Mouse (Mus musculus) CH12.LX (cell line): Measurements from ENCODE around the gene Chst11. TPM values are rescaled to one million over a fixed set of nuclear protein-coding genes. Genes with fewer than 3 reads are reported as not detected.

Experiments used
- DNase-seq: peaks from one replicate; pipeline ENCODE4 v3.0.0-alpha.2; 2013; ENCODE audit errors: extremely low read depth
- H3K27ac ChIP-seq: 2 replicates; pipeline ENCODE4 v1.5.1; 2012; ENCODE audit warnings: low read depth, mild to moderate bottlenecking, control low read depth, moderate library complexity; ENCODE audit not compliant: insufficient read depth
- H3K27me3 ChIP-seq: replicated peaks from 2 replicates; pipeline ENCODE3; 2012; ENCODE audit warnings: inconsistent platforms
- H3K36me3 ChIP-seq, 2 experiments: replicated peaks in 1 of 2; 2 replicates each; pipeline versions ENCODE3 to v1.6.1; 2012; ENCODE audit warnings: inconsistent platforms in 1 of 2, low read length in 1 of 2, mild to moderate bottlenecking in 1 of 2, mixed read lengths in 1 of 2, moderate library complexity in 1 of 2; ENCODE audit not compliant: control insufficient read depth in 1 of 2, insufficient read depth in 1 of 2
- H3K4me1 ChIP-seq, 2 experiments: 2 replicates each; pipeline ENCODE4 v1.6.1; 2012; ENCODE audit warnings: inconsistent platforms in 1 of 2, moderate library complexity in 1 of 2; ENCODE audit not compliant: insufficient read depth in 2 of 2, control insufficient read depth in 1 of 2
- H3K4me2 ChIP-seq: 2 replicates; pipeline ENCODE4 v1.6.1; 2012; ENCODE audit warnings: low read depth, mild to moderate bottlenecking, control low read depth; ENCODE audit not compliant: poor library complexity, insufficient read depth, severe bottlenecking
- H3K4me3 ChIP-seq, 3 experiments: fragments of 150-350 bp in 1 of 3; sonication (generic) in 1 of 3; replicated peaks in 1 of 3; 2 replicates each; pipeline versions ENCODE3 to v1.5.1; 2011 to 2012; ENCODE audit warnings: low read depth in 2 of 3, low read length in 2 of 3, mild to moderate bottlenecking in 2 of 3, moderate library complexity in 2 of 3, control low read depth in 1 of 3, improper control_type of control experiment in 1 of 3, inconsistent platforms in 1 of 3, mixed read lengths in 1 of 3; ENCODE audit not compliant: poor library complexity in 1 of 3
- H3K79me2 ChIP-seq: replicated peaks from 2 replicates; pipeline ENCODE4 v1.6.1; 2012; ENCODE audit warnings: mild to moderate bottlenecking, moderate library complexity; ENCODE audit not compliant: control insufficient read depth, poor library complexity, insufficient read depth, severe bottlenecking; ENCODE audit errors: extremely low read depth
- H3K9ac ChIP-seq: 2 replicates; pipeline ENCODE4 v1.6.1; 2012; ENCODE audit warnings: low read depth, mild to moderate bottlenecking, control low read depth, moderate library complexity; ENCODE audit not compliant: insufficient read depth
- H3K9me3 ChIP-seq: replicated peaks from 2 replicates; pipeline ENCODE3; 2012; ENCODE audit warnings: low read length, inconsistent platforms, mixed read lengths
- BHLHE40 ChIP-seq: IDR thresholded peaks from 2 replicates; pipeline ENCODE4 v1.6.1; 2011; ENCODE audit warnings: mild to moderate bottlenecking, low read depth, low read length, improper control_type of control experiment
- CTCF ChIP-seq, 2 experiments: IDR thresholded peaks in 1 of 2; conservative IDR thresholded peaks in 1 of 2; 2 replicates each; pipeline ENCODE4 v1.5.1; 2011 to 2012; ENCODE audit warnings: low read depth in 2 of 2, low read length in 2 of 2, improper control_type of control experiment in 1 of 2, inconsistent platforms in 1 of 2, mild to moderate bottlenecking in 1 of 2, moderate library complexity in 1 of 2
- E2F4 ChIP-seq: IDR thresholded peaks from 2 replicates; pipeline ENCODE4 v1.6.1; 2011; ENCODE audit warnings: low read depth, low read length, improper control_type of control experiment; ENCODE audit not compliant: insufficient replicate concordance
- ELF1 ChIP-seq: IDR thresholded peaks from 2 replicates; pipeline ENCODE4 v1.6.1; 2014; ENCODE audit warnings: low read depth, mild to moderate bottlenecking, inconsistent platforms, low read length, improper control_type of control experiment
- EP300 ChIP-seq: IDR thresholded peaks from 2 replicates; pipeline ENCODE4 v1.6.1; 2011; ENCODE audit warnings: low read length, improper control_type of control experiment
- ETS1 ChIP-seq: conservative IDR thresholded peaks from 2 replicates; pipeline ENCODE4 v1.6.1; 2012; ENCODE audit warnings: low read depth, mild to moderate bottlenecking, inconsistent platforms, low read length, improper control_type of control experiment, moderate library complexity
- GABPA ChIP-seq: IDR thresholded peaks from 2 replicates; pipeline ENCODE4 v1.6.1; 2012; ENCODE audit warnings: low read depth, low read length, improper control_type of control experiment, inconsistent platforms; ENCODE audit not compliant: insufficient replicate concordance
- HCFC1 ChIP-seq: IDR thresholded peaks from 2 replicates; pipeline ENCODE4 v1.6.1; 2012; ENCODE audit warnings: low read depth, mild to moderate bottlenecking, inconsistent platforms, low read length, improper control_type of control experiment
- IRF4 ChIP-seq: IDR thresholded peaks from 2 replicates; pipeline ENCODE4 v1.6.1; 2014; ENCODE audit warnings: low read depth, mild to moderate bottlenecking, inconsistent platforms, low read length, improper control_type of control experiment
- MAFK ChIP-seq: IDR thresholded peaks from 2 replicates; pipeline ENCODE4 v1.6.1; 2011; ENCODE audit warnings: low read length, improper control_type of control experiment; ENCODE audit not compliant: insufficient replicate concordance
- MAX ChIP-seq: IDR thresholded peaks from 2 replicates; pipeline ENCODE4 v1.6.1; 2011; ENCODE audit warnings: low read length, improper control_type of control experiment
- PAX5 ChIP-seq: IDR thresholded peaks from 2 replicates; pipeline ENCODE4 v1.6.1; 2012; ENCODE audit warnings: low read length, inconsistent platforms, mixed read lengths
- POLR2AphosphoS2 ChIP-seq: IDR thresholded peaks from 2 replicates; pipeline ENCODE4 v1.6.1; 2011; ENCODE audit warnings: low read depth, low read length, improper control_type of control experiment
- UBTF ChIP-seq: IDR thresholded peaks from 2 replicates; pipeline ENCODE4 v1.6.1; 2012; ENCODE audit warnings: low read depth, mild to moderate bottlenecking, inconsistent platforms, low read length, improper control_type of control experiment, moderate library complexity
- ZKSCAN1 ChIP-seq: IDR thresholded peaks from 2 replicates; pipeline ENCODE4 v1.6.1; 2012; ENCODE audit warnings: low read depth, inconsistent platforms, low read length, improper control_type of control experiment, borderline replicate concordance
- ZMIZ1 ChIP-seq: IDR thresholded peaks from 2 replicates; pipeline ENCODE4 v1.6.1; 2012; ENCODE audit warnings: low read depth, mild to moderate bottlenecking, inconsistent platforms, low read length, improper control_type of control experiment
- dilution Hi-C: fragments of 300-500 bp; cut with MboI; formaldehyde crosslinking; loops from 2 replicates; pipeline ENCODE4 v1.14.3; 2020; ENCODE audit warnings: low sequenced_read_pairs; ENCODE audit not compliant: extremely low pct_unique_long_range_greater_than_20kb, extremely low pct_ligation_motif_present
- in situ Hi-C: fragments of 300-500 bp; cut with MboI; formaldehyde crosslinking; loops from 3 replicates; pipeline ENCODE4 v1.14.3; 2019; ENCODE audit warnings: low sequenced_read_pairs, low pct_ligation_motif_present, low pct_unique_long_range_greater_than_20kb, mixed read lengths
- polyA plus RNA-seq: library from polyadenylated mRNA; unstranded; fragments of >175 nt; gene quantifications from 2 replicates; pipeline ENCODE4 v1.2.1, GENCODE M21; 2012; ENCODE audit warnings: low read depth; ENCODE audit not compliant: insufficient read length
- total RNA-seq, 2 experiments: library from RNA; depleted of rRNA; stranded (reverse); fragments of 300-350 nt in 1 of 2; fragments of >200 nt in 1 of 2; gene quantifications; 2 replicates each; pipeline ENCODE4 v1.2.3; 2012 to 2014

Chst11 gene
- total and polyA plus RNA-seq, 3 experiments: 3.6 to 5.3 (median 4.5) TPM

DNA sequence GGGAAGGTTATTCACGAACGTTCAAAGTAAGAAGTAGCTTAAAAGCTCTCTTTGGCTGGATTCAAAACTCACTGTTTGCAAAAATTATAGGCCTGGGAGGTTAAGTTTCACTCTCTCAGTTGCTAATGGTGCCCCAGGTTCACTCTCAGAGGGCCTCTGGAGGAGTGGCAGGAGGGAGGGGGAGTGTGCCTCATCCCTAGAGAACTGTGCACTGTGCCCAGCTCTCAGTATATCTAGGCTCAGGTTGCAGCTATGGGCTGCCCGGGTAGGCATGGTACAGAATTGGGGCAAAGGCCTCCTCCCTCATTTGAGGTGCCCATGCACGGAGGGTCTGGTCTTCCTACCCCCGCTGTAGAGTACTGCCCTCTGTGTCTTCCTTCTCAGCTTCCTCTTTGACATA, 14.9 kb downstream of the Chst11 start:
- H3K36me3 ChIP-seq: peaks cover 0 to 4% of the 10 kb centered on the region in 2 experiments
- peaks cover 10% of the 10 kb centered on the region for H3K9me3 ChIP-seq
- dilution Hi-C loops (no loop called here), in situ Hi-C loops (no loop called here)
- H3K79me2 ChIP-seq: no peaks in the 10 kb centered on the region
- H3K27me3 ChIP-seq: no peaks in the 10 kb centered on the region
- no peak overlapping the region for H3K27ac ChIP-seq
- peaks cover 20 to 28% of the 10 kb centered on the region in 2 experiments for H3K4me1 ChIP-seq
- DNase-seq: no peak
- TF ChIP-seq HCFC1 (no peak), CTCF (conservative IDR thresholded peaks at IDR 0.05 in 1 of 2, IDR thresholded peaks at IDR 0.05 in 1 of 2; ENCODE audit: low read depth in 2 of 2, low read length in 2 of 2) (no peak), UBTF (no peak), ZMIZ1 (no peak), E2F4 (no peak), MAFK (no peak), PAX5 (no peak)
- no peak overlapping the region for H3K4me2 ChIP-seq
- H3K4me3 ChIP-seq: no peak overlapping the region
- H3K9ac ChIP-seq: no peak overlapping the region

DNA sequence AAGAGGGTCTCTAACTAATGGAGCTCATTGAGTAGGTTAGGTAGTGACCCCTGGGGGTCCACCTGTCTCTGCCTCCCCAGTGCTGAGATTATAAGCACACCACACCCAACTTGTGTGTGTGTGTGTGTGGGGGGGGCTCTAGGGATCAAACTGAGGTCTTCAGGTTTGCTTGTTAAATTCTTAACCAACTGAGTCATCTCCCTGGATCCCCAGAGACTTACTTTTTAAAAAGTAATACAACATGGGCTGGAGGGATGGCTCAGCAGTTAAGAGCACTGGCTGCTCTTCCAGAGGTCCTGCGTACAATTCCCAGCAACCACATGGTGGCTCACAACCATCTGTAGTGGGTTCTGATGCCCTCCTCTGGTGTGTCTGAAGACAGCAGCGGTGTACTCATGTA, 15.4 kb downstream of the Chst11 start:
- in situ Hi-C loops: no loop called here
- Histone ChIP-seq H3K9ac (no peak overlapping the region), H3K4me2 (no peak overlapping the region), H3K4me3 (no peak overlapping the region), H3K4me1 (peaks cover 23 to 34% of the 10 kb centered on the region in 2 experiments), H3K27me3 (no peaks in the 10 kb centered on the region), H3K36me3 (peaks cover 0 to 4% of the 10 kb centered on the region in 2 experiments), H3K79me2 (no peaks in the 10 kb centered on the region), H3K9me3 (peaks cover 10% of the 10 kb centered on the region), H3K27ac (no peak overlapping the region)
- dilution Hi-C loops: no loop called here
- no peak for TF ChIP-seq MAX
- TF ChIP-seq UBTF: no peak
- no peak for TF ChIP-seq IRF4
- no peak for TF ChIP-seq ZKSCAN1
- no peak for TF ChIP-seq ELF1
- TF ChIP-seq ETS1: no peak
- TF ChIP-seq E2F4: no peak
- no peak for TF ChIP-seq EP300
- no peak for TF ChIP-seq POLR2AphosphoS2
- TF ChIP-seq HCFC1: no peak
- no peak for TF ChIP-seq GABPA
- no peak for TF ChIP-seq BHLHE40
- no peak for DNase-seq
